Mouse (Mus musculus) heart, adult 2 months (tissue): ENCODE data around the gene Arpc1a.

Source experiments
- CTCF ChIP-seq: fragments of 200-600 bp; IDR thresholded peaks from 2 replicates; pipeline ENCODE4 v1.8.1; 2022; ENCODE audit warnings: antibody characterized with exemption, mild to moderate bottlenecking, moderate library complexity
- EP300 ChIP-seq: fragments of 200-500 bp; IDR thresholded peaks from 2 replicates; pipeline ENCODE4 v1.6.1; 2011; ENCODE audit warnings: low read depth, low read length, control low read depth; ENCODE audit not compliant: insufficient read depth
- POLR2A ChIP-seq: fragments of 200-500 bp; IDR thresholded peaks from 2 replicates; pipeline ENCODE4 v1.6.1; 2011; ENCODE audit warnings: mild to moderate bottlenecking, low read depth, low read length, control low read depth; ENCODE audit not compliant: insufficient read depth

GRCm38 (mm10) chr5:145130191-145130590 is 46.6 kb downstream of the Arpc1a start:
- TF ChIP-seq CTCF (no peak), POLR2A (no peak), EP300 (no peak)
